Mouse (Mus musculus) kidney, adult 2 months (tissue): Measurements from ENCODE around the gene Dner.

Experiments used
- CTCF ChIP-seq: fragments of 200-500 bp; conservative IDR thresholded peaks from 2 replicates; pipeline ENCODE4 v1.5.1; 2011; ENCODE audit warnings: low read depth, mild to moderate bottlenecking, control low read depth, low read length, moderate library complexity, mixed read lengths; ENCODE audit not compliant: insufficient read depth, insufficient read length
- POLR2A ChIP-seq: fragments of 200-500 bp; IDR thresholded peaks from one replicate; pipeline ENCODE4 v1.6.1; 2011; ENCODE audit warnings: low read depth, low read length, control low read depth

DNA sequence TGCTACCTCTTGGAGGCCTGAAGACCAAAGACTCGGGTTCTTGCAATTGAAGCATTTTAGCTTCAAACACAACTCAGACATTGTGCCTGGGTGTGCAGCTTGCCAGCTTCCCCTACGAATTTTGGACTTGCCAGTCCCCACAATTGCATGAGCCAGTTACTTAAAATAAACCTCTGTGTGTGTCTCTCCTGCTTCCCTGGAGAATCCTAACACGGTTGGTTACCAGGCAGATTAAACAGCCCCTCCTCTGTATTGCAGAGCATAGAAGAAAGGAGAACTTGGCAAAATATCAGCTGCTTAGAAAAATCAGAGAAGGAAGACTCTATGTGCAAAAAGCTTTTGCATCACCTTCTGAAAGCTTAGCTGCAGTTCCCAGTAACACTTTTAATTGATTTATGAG, 252.4 kb downstream of the Dner start:
- TF ChIP-seq POLR2A (no peak), CTCF (no peak)
